Mouse (Mus musculus) c-Kit-positive CD71-positive TER-119-negative erythroid progenitor cells, embryonic 14.5 days (primary cell): ENCODE measurements around the gene Fam221a.
"Not testable (repeated sequence)": the region's sequence is repeated elsewhere in the genome, so short reads cannot be mapped to it uniquely, and the experiment has no call there.

Experiments used
- DNase-seq: peaks from one replicate; pipeline ENCODE4 v3.0.0-alpha.2; 2013; ENCODE audit warnings: low read depth

Fam221a gene

GRCm38 (mm10) chr6:49394276-49394675 is 26.7 kb downstream of the Fam221a start:
- no peak for DNase-seq

- DNase-seq: no peak
Observed at GRCm38 (mm10) chr6:49395316-49395715, 27.8 kb downstream of the Fam221a start, which contains the start of gene Stk31. TSS of gene Stk31 (plus strand) at chr6:49395604.

GRCm38 (mm10) chr6:49397466-49397865 is 29.9 kb downstream of the Fam221a start:
- DNase-seq: no peak

- DNase-seq: peak; percentile 30
Observed at GRCm38 (mm10) chr6:49398365-49398764, 30.8 kb downstream of the Fam221a start.

- DNase-seq: no peak
Observed at GRCm38 (mm10) chr6:49410830-49411229, 43.3 kb downstream of the Fam221a start.

GRCm38 (mm10) chr6:49412967-49413366 is 45.4 kb downstream of the Fam221a start:
- DNase-seq: not testable (repeated sequence)

GRCm38 (mm10) chr6:49415971-49416370 is 48.4 kb downstream of the Fam221a start:
- DNase-seq: no peak

GRCm38 (mm10) chr6:49437306-49437705 is 69.8 kb downstream of the Fam221a start:
- no peak for DNase-seq
